Mouse (Mus musculus) frontal cortex, postnatal 25 days (tissue): ENCODE measurements at regions not wholly inside any gene's neighbourhood (a gene's known extent, or its start where the extent isn't known, plus 50 kb on each side); places are given as distances from the start of the nearest gene placed in this dataset.

Experiments used
- DNase-seq, 2 experiments: peaks; one replicate each; pipeline ENCODE4 v3.0.0; 2022; ENCODE audit warnings: low spot score in 2 of 2

DNA sequence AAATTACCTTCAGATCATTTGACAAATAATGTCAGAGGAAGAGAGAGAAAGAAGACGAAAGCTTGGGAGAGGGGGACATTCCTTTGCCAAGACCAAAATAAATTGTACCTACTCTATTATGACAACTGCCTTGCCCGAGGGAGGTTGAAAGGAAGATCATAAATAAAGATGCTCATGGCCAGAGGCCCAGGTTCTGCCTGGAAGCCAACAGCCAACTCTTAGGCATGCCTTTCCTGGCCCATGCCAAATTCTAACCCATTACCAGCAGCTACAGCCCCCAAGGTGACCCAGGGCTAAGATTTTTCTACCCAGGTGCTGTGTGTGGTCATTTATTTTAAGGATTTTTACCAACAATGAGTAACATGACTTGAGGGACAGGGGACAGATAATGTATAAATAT, 54.9 kb downstream of the Cbln1 start:
- DNase-seq: no peak

DNA sequence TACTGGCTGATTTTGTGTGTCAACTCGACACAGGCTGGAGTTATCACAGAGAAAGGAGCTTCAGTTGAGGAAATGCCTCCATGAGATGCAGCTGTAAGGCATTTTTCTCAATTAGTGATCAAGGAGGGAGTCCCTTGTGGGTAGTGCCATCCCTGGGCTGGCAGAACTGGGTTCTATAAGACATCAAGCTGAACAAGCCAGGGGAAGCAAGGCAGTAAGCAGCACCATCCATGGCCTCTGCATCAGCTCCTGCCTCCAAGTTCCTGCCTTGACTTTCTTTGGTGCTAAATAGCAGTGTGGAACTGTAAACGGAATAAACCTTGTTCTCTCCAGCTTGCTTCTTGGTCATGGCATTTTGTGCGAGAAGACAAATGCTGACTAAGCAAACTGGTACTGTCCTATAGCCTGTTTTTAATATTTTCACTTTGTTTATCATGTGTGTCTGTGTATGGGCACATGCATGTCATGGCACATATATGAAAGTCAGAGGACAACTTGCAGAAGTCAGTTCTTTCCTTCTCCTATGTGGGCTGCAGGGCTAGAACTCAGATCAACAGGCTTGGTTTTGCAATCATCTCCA, 57.3 kb downstream of the Cbln1 start:
- no peak for DNase-seq

GRCm38 (mm10) chr8:87389016-87389415, 83.4 kb downstream of the Cbln1 start:
- DNase-seq: no peak

DNA sequence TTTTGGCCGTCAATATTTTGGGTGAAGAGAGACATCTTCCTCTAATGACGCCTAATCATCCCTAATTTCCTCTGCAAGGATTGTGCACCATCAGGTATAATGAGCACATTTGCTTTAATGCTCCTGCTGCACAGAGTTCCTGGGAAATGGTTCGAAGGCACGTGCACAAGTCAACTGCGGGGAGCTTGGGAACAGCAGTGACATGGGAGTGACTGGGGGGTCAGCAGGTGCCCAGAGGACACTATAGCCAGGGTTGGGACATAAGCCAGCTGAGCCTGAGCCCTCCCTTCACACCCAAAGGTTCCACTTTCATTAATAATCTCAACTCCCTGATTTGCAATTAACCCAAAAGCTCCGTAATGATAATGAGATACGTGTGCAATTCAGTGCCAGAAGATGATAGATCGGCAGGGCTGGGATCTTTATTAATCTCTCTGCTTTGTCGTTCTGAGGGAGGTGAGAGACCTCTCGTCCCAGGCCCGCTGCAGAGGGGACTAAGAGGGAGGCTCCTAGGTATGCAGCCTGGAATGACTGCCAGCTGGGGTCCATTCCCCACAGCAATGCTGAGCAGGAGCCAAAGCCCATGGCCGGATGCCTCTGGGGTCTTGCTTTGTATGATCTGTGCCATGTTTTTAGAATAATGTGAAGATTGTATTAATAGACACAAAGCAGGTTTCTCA, 88.7 kb downstream of the Cbln1 start:
- no peak for DNase-seq

DNA sequence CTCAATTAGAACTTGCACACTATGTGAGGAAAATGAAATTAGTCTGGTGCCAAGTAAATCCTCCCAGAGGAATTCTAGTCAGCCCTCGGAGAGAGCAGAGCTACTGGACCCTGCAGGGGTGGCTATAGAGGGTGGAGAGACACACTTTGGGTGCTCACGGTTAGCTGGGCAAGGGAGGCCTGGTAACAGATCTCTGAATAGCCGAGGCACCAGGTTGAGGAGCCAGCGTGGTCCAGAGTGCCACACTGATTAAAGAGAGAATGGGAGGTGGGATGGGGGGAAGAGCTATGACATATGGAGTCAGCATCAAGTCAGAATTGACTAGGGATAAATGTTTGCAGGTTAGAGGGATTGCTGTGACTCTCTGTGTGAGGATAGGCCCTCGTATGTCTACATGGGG, 90.1 kb downstream of the Cbln1 start:
- no peak for DNase-seq

DNA sequence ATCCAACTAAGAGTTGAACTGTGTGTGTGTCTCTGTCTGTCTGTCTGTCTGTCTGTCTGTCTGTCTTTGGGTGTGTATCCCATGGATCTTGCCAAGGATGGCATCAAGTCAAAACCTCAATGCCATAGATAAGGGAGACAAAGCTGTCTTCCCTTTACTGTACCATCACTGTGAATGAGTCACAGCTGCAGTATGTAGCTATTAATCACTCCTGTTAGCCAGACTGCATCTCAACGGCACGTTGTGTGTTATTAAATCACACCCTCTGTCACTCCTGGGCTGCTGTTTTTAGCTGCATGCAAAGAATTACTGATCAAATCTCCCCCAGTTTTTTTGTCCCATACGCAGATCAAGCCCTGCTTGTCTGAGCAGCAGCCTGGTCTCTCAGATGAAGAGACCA, 91.6 kb downstream of the Cbln1 start:
- DNase-seq: no peak

DNA sequence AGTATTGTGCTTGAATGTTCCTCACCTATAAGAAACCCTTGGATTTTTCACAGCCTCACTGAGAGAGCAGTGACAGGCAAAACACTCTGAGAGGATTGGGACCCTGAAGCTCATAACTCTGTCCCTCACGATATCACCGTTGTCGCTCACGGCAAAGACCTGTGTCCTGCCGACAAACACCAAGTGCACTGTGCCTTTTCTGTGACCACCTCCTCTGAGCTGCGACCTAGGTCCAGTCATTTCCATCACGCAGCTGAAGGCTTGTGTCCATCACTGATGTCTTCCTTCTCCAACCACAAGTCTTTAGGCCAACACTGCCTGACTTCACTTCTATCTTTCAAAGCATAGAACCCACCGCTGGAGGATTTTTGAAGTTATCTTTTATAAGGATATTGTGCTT, 93.1 kb downstream of the Cbln1 start:
- no peak for DNase-seq

GRCm38 (mm10) chr8:87374044-87374443, 98.4 kb downstream of the Cbln1 start:
- DNase-seq: no peak

- no peak for DNase-seq
Measured at GRCm38 (mm10) chr8:87373535-87373934, 98.9 kb downstream of the Cbln1 start.

GRCm38 (mm10) chr8:87372061-87372460, 100.3 kb downstream of the Cbln1 start:
- no peak for DNase-seq

- DNase-seq: no peak
Measured at GRCm38 (mm10) chr8:87370194-87370593, 102.2 kb downstream of the Cbln1 start.

- DNase-seq: no peak
Measured at GRCm38 (mm10) chr8:87350471-87350870, 121.9 kb downstream of the Cbln1 start.

DNA sequence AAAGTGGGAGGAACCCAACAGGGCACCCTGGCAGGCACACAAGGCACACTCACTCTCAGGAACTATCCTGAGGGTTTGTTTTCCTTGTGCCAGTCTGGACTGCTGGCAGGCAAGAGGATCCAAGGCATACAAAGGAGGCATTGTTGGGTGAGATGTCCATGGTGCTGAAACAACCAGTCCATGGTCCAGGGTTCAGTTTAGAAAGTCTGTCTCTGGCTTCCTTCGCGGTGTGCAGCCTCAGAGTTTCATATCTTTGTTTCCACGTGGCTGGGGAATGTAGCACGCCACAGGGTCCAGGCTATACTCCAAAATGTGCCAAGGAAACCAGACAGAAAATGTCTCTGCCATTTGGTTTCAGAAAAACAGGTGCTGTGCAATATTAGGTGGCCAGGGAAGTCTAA, 122.6 kb downstream of the Cbln1 start:
- no peak for DNase-seq

DNA sequence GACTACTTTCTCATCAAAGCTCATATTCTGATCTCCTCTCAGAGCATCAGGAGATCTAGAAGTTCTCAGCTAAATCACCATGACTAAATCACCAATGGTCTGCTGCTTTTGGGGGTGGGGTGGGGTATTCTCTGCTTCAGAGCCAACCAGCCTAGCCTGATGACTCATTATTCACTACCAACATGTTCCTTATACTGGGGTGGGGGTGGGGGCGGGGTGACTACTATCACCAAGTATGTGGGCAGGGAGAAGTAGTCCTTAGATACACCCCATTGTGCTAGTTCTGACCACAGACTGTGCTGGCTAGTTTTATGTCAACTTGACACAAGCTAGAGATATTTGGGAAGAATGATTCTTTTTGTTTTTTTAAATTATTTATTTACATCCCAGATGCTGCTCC, 143.0 kb downstream of the Cbln1 start:
- DNase-seq: no peak

- no peak for DNase-seq
Measured at GRCm38 (mm10) chr8:87314570-87314969, 157.8 kb downstream of the Cbln1 start.

GRCm38 (mm10) chr8:87311282-87311681, 161.1 kb downstream of the Cbln1 start:
- no peak for DNase-seq

DNA sequence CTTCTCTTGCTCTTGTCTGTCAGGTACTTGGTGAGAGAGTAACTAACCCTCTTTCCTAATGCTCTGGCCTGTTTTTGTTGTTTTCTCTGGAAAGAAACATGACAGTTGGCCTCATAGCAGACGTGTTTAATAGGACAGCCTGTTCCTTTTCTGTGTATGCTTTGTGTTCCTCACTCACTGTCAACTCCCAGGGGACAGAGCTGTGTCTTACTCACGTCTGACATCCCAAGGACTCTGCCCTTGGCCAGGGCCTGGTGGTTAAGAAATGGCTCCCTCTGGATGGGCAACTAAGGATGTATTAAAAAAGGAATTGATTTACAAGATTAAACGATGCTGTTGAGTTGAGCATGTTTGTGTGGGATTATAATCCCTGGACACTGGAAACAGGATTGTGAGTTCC, 164.1 kb downstream of the Cbln1 start:
- DNase-seq: no peak

GRCm38 (mm10) chr8:87305001-87305400, 167.4 kb downstream of the Cbln1 start:
- DNase-seq: no peak

GRCm38 (mm10) chr8:87303522-87303921, 168.9 kb downstream of the Cbln1 start:
- no peak for DNase-seq

- no peak for DNase-seq
Measured at GRCm38 (mm10) chr8:87297761-87298160, 174.6 kb downstream of the Cbln1 start.

GRCm38 (mm10) chr8:87297331-87297730, 175.1 kb downstream of the Cbln1 start:
- no peak for DNase-seq

DNA sequence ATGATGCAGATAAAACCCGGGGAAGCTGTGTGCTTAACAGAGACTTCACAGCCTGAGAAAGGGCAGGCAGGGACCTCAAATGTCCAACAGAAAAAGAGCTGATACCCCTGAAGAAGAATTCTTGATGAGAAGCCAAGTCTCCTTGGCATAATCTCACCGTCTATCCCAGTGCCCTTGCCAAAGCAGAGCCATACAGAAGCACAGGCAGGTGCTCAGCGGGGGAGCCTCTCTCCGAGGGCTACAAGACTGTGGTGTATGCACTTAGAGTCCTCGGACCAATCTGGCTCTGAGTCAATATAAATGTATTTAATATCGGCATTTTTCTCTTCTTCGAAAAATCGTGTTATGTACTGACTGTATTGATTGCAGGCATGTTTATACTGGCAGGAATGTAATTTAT, 186.3 kb downstream of the Cbln1 start:
- DNase-seq: no peak

DNA sequence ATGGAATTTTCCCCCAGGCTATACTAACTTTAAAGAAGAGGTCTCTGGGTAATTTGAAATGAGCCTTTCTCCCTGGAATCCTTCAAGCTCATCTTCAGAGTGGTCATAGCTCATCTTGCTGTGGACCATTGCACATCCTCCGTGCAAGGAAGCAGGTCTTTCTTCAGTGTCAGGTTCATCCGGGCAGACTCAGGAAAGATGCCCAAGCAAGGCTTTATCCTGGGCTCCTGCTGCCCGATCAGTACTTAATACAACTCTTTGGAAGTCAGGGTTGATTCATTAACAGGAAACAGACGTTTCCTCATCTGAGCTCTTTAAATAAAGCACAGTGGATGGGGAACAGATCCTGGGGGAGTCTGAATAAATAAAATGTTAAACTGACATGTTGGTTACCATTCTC, 188.1 kb downstream of the Cbln1 start:
- DNase-seq: no peak

GRCm38 (mm10) chr8:87282511-87282910, 189.9 kb downstream of the Cbln1 start:
- DNase-seq: no peak
